Mouse (Mus musculus) cerebellum, adult (tissue): ENCODE measurements around the gene Tmem79.
A peak's percentile ranks its signal among the peaks of the same experiment; 100 is the strongest.
"Not testable (repeated sequence)": the region's sequence is repeated elsewhere in the genome, so short reads cannot be mapped to it uniquely, and the experiment has no call there.

ENCODE experiments used
- ATAC-seq: cut with Nextera tagmentation; 2 replicates; pipeline ENCODE4 v1.9.2; 2017; ENCODE audit warnings: mild to moderate bottlenecking, moderate library complexity, mixed read lengths; ENCODE audit not compliant: insufficient number of reproducible peaks, low FRiP score, low TSS enrichment

Gene Tmem79

GRCm38 (mm10) chr3:88336058-88337013, at the start of gene Tmem79, which contains the start of gene Smg5:
Gene Tmem79 (minus strand): TSS chr3:88336148.
Gene Smg5 (plus strand): TSS chr3:88336260.
- peak; percentile 93 for ATAC-seq

- no peak for ATAC-seq
Observed at GRCm38 (mm10) chr3:88384364-88384763, 48.4 kb upstream of the Tmem79 start, which contains the start of gene Bglap. Gene Bglap (minus strand): TSS chr3:88384464.

GRCm38 (mm10) chr3:88382383-88382782, 46.4 kb upstream of the Tmem79 start:
- ATAC-seq, result not testable (repeated sequence)

- not testable (repeated sequence) for ATAC-seq
Observed at GRCm38 (mm10) chr3:88381389-88382315, 45.7 kb upstream of the Tmem79 start.

GRCm38 (mm10) chr3:88378599-88378998, 42.7 kb upstream of the Tmem79 start, which contains the start of gene Bglap2:
Gene Bglap2 (minus strand): TSS chr3:88378699.
- not testable (repeated sequence) for ATAC-seq

GRCm38 (mm10) chr3:88376644-88377043, 40.7 kb upstream of the Tmem79 start:
- ATAC-seq, result not testable (repeated sequence)

- not testable (repeated sequence) for ATAC-seq
Observed at GRCm38 (mm10) chr3:88375750-88376626, 40.0 kb upstream of the Tmem79 start.

GRCm38 (mm10) chr3:88372643-88373042, 36.7 kb upstream of the Tmem79 start, which contains the start of gene Bglap3:
Gene Bglap3 (minus strand): TSS chr3:88372743.
- ATAC-seq, result not testable (repeated sequence)

GRCm38 (mm10) chr3:88368511-88368910, 32.6 kb upstream of the Tmem79 start:
- ATAC-seq, result not testable (repeated sequence)

GRCm38 (mm10) chr3:88367517-88367916, 31.6 kb upstream of the Tmem79 start:
- ATAC-seq, result not testable (repeated sequence)

- not testable (repeated sequence) for ATAC-seq
Observed at GRCm38 (mm10) chr3:88366830-88367428, 31.0 kb upstream of the Tmem79 start.

- no peak for ATAC-seq
Observed at GRCm38 (mm10) chr3:88365705-88366361, 29.9 kb upstream of the Tmem79 start.

GRCm38 (mm10) chr3:88364337-88364736, 28.4 kb upstream of the Tmem79 start, which contains the start of gene Paqr6:
Gene Paqr6 (plus strand): TSS chr3:88364584.
- no peak for ATAC-seq

GRCm38 (mm10) chr3:88363700-88364099, 27.8 kb upstream of the Tmem79 start:
- ATAC-seq, result peak; percentile 47; the same call in 1 of the 2 replicates

- 0 out of 2 replicates have a peak, but pooled peaks have one; percentile 26 for ATAC-seq
Observed at GRCm38 (mm10) chr3:88361612-88362313, 25.8 kb upstream of the Tmem79 start.

- no peak for ATAC-seq
Observed at GRCm38 (mm10) chr3:88361096-88361495, 25.1 kb upstream of the Tmem79 start.

GRCm38 (mm10) chr3:88359989-88360388, 24.0 kb upstream of the Tmem79 start:
- ATAC-seq, result no peak

- no peak for ATAC-seq
Observed at GRCm38 (mm10) chr3:88359584-88359983, 23.6 kb upstream of the Tmem79 start.
